Mouse (Mus musculus): ENCODE results near the gene Wnt10b. TPM values are rescaled to one million over a fixed set of nuclear protein-coding genes. Genes with fewer than 3 reads are reported as not detected.

The Wnt10b gene
- total and polyA plus RNA-seq, 2 experiments: not detected

DNA sequence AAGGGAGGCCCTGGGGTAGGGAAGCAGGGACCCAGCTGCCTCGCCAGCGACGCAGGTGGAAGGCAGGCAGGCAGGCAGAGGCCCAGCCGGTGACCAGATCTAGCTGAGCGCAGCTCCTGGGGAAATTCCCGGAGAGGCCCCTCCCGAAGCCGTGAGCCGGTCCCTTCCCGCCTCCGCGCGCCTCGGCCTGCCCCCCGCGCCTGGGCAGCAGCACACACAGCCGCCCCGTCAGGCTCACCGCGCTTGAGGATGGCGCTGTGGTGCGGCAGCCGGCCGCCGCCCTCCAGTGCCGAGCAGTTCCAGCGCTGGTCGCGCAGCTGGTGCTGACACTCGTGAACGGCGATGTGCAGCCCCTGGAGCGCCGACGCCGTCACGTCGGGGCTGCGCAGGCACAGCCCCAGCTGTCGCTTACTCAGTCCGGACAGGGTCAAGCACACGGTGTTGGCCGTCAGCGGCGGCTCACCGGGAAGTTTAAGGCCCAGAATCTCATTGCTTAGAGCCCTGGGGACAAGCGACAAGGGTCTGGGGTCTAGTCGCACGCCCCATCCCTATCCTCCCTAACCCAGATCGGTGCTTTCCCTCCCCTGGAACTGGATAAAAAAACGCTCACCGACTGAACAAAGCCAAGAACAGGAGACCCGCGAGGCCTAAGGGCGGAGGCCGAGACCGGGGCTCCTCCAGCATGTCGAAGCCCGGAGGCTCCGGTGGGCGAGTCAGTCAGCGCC, 1.5 kb downstream of the Wnt10b start:
- H3K9ac ChIP-seq (ENCODE audit: low read depth, low read length): no peak overlapping the region; the same call in 1 of the 2 replicates
- TF ChIP-seq POLR2A (IDR thresholded peaks at IDR 0.05; ENCODE audit: extremely low read depth, insufficient read depth, low read length) (no peak), CTCF (IDR thresholded peaks at IDR 0.05; ENCODE audit: low read depth, low read length) (no peak)
- WGBS: 7% methylated on average over 62 of the region's 62 CpGs
- H3K36me3 ChIP-seq (ENCODE audit: control insufficient read depth, insufficient read depth, low read length): no peaks in the 10 kb centered on the region
- DNase-seq (ENCODE audit: extremely low read depth, low read depth, low spot score): no peak
- H3K79me2 ChIP-seq (ENCODE audit: control insufficient read depth, insufficient read depth, low read length): no peaks in the 10 kb centered on the region
- peaks cover 38% of the 10 kb centered on the region for H3K27me3 ChIP-seq (ENCODE audit: control insufficient read depth, insufficient read depth, low read length)
- H3K4me1 ChIP-seq (ENCODE audit: control insufficient read depth, insufficient read depth, low read length): peaks cover 7% of the 10 kb centered on the region; the same call in 1 of the 2 replicates
- peak overlapping the region; percentile 2; the same call in 1 of the 2 replicates for H3K4me3 ChIP-seq (ENCODE audit: insufficient read depth, low read depth, low read length)
- no peak overlapping the region for H3K27ac ChIP-seq (replicated peaks; ENCODE audit: insufficient read depth, low read depth, low read length)

- Histone ChIP-seq H3K27ac (replicated peaks; ENCODE audit: insufficient read depth, low read depth, low read length) (no peak overlapping the region), H3K27me3 (ENCODE audit: control insufficient read depth, insufficient read depth, low read length) (peaks cover 38% of the 10 kb centered on the region), H3K4me3 (ENCODE audit: insufficient read depth, low read depth, low read length) (no peak overlapping the region), H3K4me1 (ENCODE audit: control insufficient read depth, insufficient read depth, low read length) (peaks cover 7% of the 10 kb centered on the region; the same call in 1 of the 2 replicates), H3K79me2 (ENCODE audit: control insufficient read depth, insufficient read depth, low read length) (no peaks in the 10 kb centered on the region), H3K36me3 (ENCODE audit: control insufficient read depth, insufficient read depth, low read length) (no peaks in the 10 kb centered on the region), H3K9ac (ENCODE audit: low read depth, low read length) (no peak overlapping the region)
- no peak for DNase-seq (ENCODE audit: extremely low read depth, low read depth, low spot score)
- WGBS: 38% methylated on average over 5 of the region's 5 CpGs
- TF ChIP-seq CTCF (IDR thresholded peaks at IDR 0.05; ENCODE audit: low read depth, low read length) (no peak), POLR2A (IDR thresholded peaks at IDR 0.05; ENCODE audit: extremely low read depth, insufficient read depth, low read length) (no peak)
Observed at GRCm38 (mm10) chr15:98775533-98775932, 2.4 kb downstream of the Wnt10b start.

GRCm38 (mm10) chr15:98774096-98774495, 3.9 kb downstream of the Wnt10b start:
- WGBS: 61% methylated on average over 15 of the region's 15 CpGs
- H3K27ac ChIP-seq (replicated peaks; ENCODE audit: insufficient read depth, low read depth, low read length): no peak overlapping the region
- H3K27me3 ChIP-seq (ENCODE audit: control insufficient read depth, insufficient read depth, low read length): peaks cover 32% of the 10 kb centered on the region
- H3K79me2 ChIP-seq (ENCODE audit: control insufficient read depth, insufficient read depth, low read length): no peaks in the 10 kb centered on the region
- H3K36me3 ChIP-seq (ENCODE audit: control insufficient read depth, insufficient read depth, low read length): no peaks in the 10 kb centered on the region
- TF ChIP-seq CTCF (IDR thresholded peaks at IDR 0.05; ENCODE audit: low read depth, low read length): no peak
- TF ChIP-seq POLR2A (IDR thresholded peaks at IDR 0.05; ENCODE audit: extremely low read depth, insufficient read depth, low read length): no peak
- no peak overlapping the region for H3K9ac ChIP-seq (ENCODE audit: low read depth, low read length)
- no peak overlapping the region for H3K4me3 ChIP-seq (ENCODE audit: insufficient read depth, low read depth, low read length)
- no peak for DNase-seq (ENCODE audit: extremely low read depth, low read depth, low spot score)
- peaks cover 7% of the 10 kb centered on the region; the same call in 1 of the 2 replicates for H3K4me1 ChIP-seq (ENCODE audit: control insufficient read depth, insufficient read depth, low read length)

- Histone ChIP-seq H3K27me3 (ENCODE audit: control insufficient read depth, insufficient read depth, low read length) (peaks cover 19% of the 10 kb centered on the region), H3K4me3 (ENCODE audit: insufficient read depth, low read depth, low read length) (peak overlapping the region; percentile 35; the same call in 1 of the 2 replicates), H3K9ac (ENCODE audit: low read depth, low read length) (peak overlapping the region; percentile 50; the same call in 1 of the 2 replicates), H3K36me3 (ENCODE audit: control insufficient read depth, insufficient read depth, low read length) (no peaks in the 10 kb centered on the region), H3K4me1 (ENCODE audit: control insufficient read depth, insufficient read depth, low read length) (peaks cover 7% of the 10 kb centered on the region; the same call in 1 of the 2 replicates), H3K79me2 (ENCODE audit: control insufficient read depth, insufficient read depth, low read length) (no peaks in the 10 kb centered on the region), H3K27ac (replicated peaks; ENCODE audit: insufficient read depth, low read depth, low read length) (no peak overlapping the region)
- 5% methylated on average over 36 of the region's 36 CpGs for WGBS
- peak; percentile 15 for DNase-seq (ENCODE audit: extremely low read depth, low read depth, low spot score)
- TF ChIP-seq CTCF (IDR thresholded peaks at IDR 0.05; ENCODE audit: low read depth, low read length) (no peak), POLR2A (IDR thresholded peaks at IDR 0.05; ENCODE audit: extremely low read depth, insufficient read depth, low read length) (no peak)
Observed at GRCm38 (mm10) chr15:98772511-98773211, 5.3 kb downstream of the Wnt10b start.

DNA sequence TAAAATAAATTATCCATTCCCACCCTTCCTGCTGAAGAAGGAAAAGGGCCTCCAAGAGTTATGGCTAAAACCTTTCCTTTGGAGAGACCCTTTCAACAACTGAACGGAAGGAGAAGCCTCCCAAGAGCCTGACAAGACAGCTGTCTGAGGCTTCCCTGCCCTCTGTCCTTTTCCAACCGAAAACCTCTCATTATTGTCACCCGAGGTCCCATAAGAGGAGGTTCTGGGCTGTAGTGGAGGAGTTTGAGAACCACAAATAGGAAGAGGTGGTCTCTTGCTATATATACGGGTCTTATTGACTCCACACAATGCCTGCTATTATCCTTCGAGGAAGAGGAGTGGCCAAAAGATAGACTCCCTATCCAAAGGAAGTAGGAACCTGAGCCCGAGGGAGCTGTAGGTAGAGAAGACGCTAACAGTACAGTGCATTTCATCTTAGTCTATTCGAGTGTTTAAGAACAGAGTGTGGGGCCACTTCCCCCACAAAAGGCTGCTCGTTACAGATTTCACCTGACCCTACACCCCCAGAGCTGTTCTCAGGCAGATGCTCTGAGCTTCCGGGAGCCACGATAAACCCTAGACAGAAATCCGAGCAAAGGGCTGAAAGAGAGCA, 6.0 kb downstream of the Wnt10b start:
- 25% methylated on average over 12 of the region's 12 CpGs for WGBS
- Histone ChIP-seq H3K36me3 (ENCODE audit: control insufficient read depth, insufficient read depth, low read length) (no peaks in the 10 kb centered on the region), H3K4me1 (ENCODE audit: control insufficient read depth, insufficient read depth, low read length) (peaks cover 7% of the 10 kb centered on the region; the same call in 1 of the 2 replicates), H3K4me3 (ENCODE audit: insufficient read depth, low read depth, low read length) (no peak overlapping the region), H3K27ac (replicated peaks; ENCODE audit: insufficient read depth, low read depth, low read length) (no peak overlapping the region), H3K79me2 (ENCODE audit: control insufficient read depth, insufficient read depth, low read length) (no peaks in the 10 kb centered on the region), H3K27me3 (ENCODE audit: control insufficient read depth, insufficient read depth, low read length) (peaks cover 12% of the 10 kb centered on the region), H3K9ac (ENCODE audit: low read depth, low read length) (no peak overlapping the region)
- TF ChIP-seq CTCF (IDR thresholded peaks at IDR 0.05; ENCODE audit: low read depth, low read length): no peak
- TF ChIP-seq POLR2A (IDR thresholded peaks at IDR 0.05; ENCODE audit: extremely low read depth, insufficient read depth, low read length): no peak
- DNase-seq (ENCODE audit: extremely low read depth, low read depth, low spot score): no peak
